Mouse (Mus musculus) lung, embryonic 14.5 days (tissue): ENCODE data around the gene Ryr2. TPM values are rescaled to one million over a fixed set of nuclear protein-coding genes. Genes with fewer than 3 reads are reported as not detected.

Experiments used
- ATAC-seq: fragments of 200-750 bp; cut with Nextera tagmentation; 2 replicates; pipeline ENCODE4 v1.8.0; 2017; ENCODE audit warnings: mild to moderate bottlenecking, moderate TSS enrichment, moderate library complexity; ENCODE audit not compliant: insufficient read depth
- DNase-seq: peaks from one replicate; pipeline ENCODE4 v3.0.0-alpha.2; 2015
- H3K27ac ChIP-seq: fragments of 300-500 bp; sonication (generic); 2 replicates; pipeline ENCODE4 v1.5.1; 2014; ENCODE audit warnings: low read depth, mild to moderate bottlenecking, moderate library complexity
- H3K27me3 ChIP-seq: fragments of 300-500 bp; sonication (generic); 2 replicates; pipeline ENCODE4 v1.6.1; 2014; ENCODE audit warnings: low read length, control low read depth; ENCODE audit not compliant: insufficient read depth
- H3K36me3 ChIP-seq: fragments of 300-500 bp; sonication (generic); 2 replicates; pipeline ENCODE4 v1.6.1; 2014; ENCODE audit warnings: control low read depth; ENCODE audit not compliant: insufficient read depth
- H3K4me1 ChIP-seq: fragments of 300-500 bp; sonication (generic); 2 replicates; pipeline ENCODE4 v1.6.1; 2014; ENCODE audit warnings: antibody characterized with exemption, control low read depth; ENCODE audit not compliant: insufficient read depth
- H3K4me2 ChIP-seq: fragments of 300-500 bp; sonication (generic); 2 replicates; pipeline ENCODE4 v1.6.1; 2014; ENCODE audit warnings: mild to moderate bottlenecking
- H3K4me3 ChIP-seq: fragments of 300-500 bp; sonication (generic); 2 replicates; pipeline ENCODE4 v1.5.1; 2014; ENCODE audit warnings: low read depth, low read length
- H3K9ac ChIP-seq: fragments of 300-500 bp; sonication (generic); 2 replicates; pipeline ENCODE4 v1.6.1; 2014
- H3K9me3 ChIP-seq: fragments of 300-500 bp; sonication (generic); 2 replicates; pipeline ENCODE4 v1.6.1; 2016; ENCODE audit warnings: low read depth, low read length, control low read depth
- CTCF ChIP-seq: IDR thresholded peaks from 2 replicates; pipeline ENCODE4 v1.5.1; 2016; ENCODE audit warnings: antibody characterized with exemption, low read depth
- WGBS: fragments of 180-500 bp; shearing (Covaris S2); extraction: QIAGEN DNeasy Blood & Tissue Kit; methylation state at CpG from one replicate; pipeline ENCODE4 v1.1.7; 2014; 5-methylcytosine and 5-hydroxymethylcytosine counted together
- polyA plus RNA-seq: library from polyadenylated mRNA; unstranded; fragments of >200 nt; fragmentation: Nextera tagmentation; extraction: Ambion mirVana; gene quantifications from 2 replicates; pipeline ENCODE4 v1.2.1, GENCODE M21; 2014

Ryr2 gene
- polyA plus RNA-seq, 1 experiment from 2014 or later = 2.3 TPM

GRCm38 (mm10) chr13:12132160-12132710 lies 25.5 kb upstream of the Ryr2 start:
- H3K27ac ChIP-seq = no peak overlapping the region
- no peak overlapping the region for H3K4me2 ChIP-seq
- ATAC-seq (peak; percentile 18; the same call in 1 of the 2 replicates), DNase-seq (no peak)
- no peak overlapping the region for H3K4me3 ChIP-seq
- H3K27me3 ChIP-seq = no peaks in the 10 kb centered on the region
- 37% methylated on average over 3 of the region's 3 CpGs for WGBS
- no peak for TF ChIP-seq CTCF
- no peaks in the 10 kb centered on the region for H3K4me1 ChIP-seq
- no peaks in the 10 kb centered on the region for H3K9me3 ChIP-seq
- H3K36me3 ChIP-seq = no peaks in the 10 kb centered on the region
- H3K9ac ChIP-seq = no peak overlapping the region

DNA sequence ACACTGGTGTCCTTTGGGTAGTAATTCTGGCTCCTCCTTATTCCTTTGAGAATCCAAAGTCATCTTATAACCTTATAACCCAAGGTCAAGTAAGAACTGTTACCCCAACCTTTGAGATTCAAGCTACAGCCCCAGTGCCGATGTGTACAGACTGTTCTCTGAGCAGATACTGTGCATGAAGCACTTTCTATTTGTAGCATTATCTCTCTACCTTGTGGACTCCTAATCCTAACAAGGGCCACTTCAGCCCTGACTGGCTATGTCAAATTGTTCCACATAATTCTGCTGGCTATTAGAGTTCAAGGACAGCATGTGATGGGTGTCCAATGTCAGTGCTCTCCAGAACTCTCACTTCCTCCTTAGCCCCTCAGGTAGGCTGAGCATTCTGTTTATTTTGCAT lies 22.4 kb upstream of the Ryr2 start:
- DNase-seq (no peak), ATAC-seq (no peak)
- Histone ChIP-seq H3K36me3 (no peaks in the 10 kb centered on the region), H3K4me1 (no peaks in the 10 kb centered on the region), H3K4me2 (no peak overlapping the region), H3K9me3 (no peaks in the 10 kb centered on the region), H3K4me3 (no peak overlapping the region), H3K27ac (no peak overlapping the region), H3K27me3 (no peaks in the 10 kb centered on the region), H3K9ac (no peak overlapping the region)
- TF ChIP-seq CTCF = no peak
- 66% methylated on average over 1 of the region's 1 CpGs for WGBS

GRCm38 (mm10) chr13:12126099-12126498 lies 19.4 kb upstream of the Ryr2 start:
- no peak for DNase-seq
- H3K4me2 ChIP-seq = no peak overlapping the region
- H3K4me3 ChIP-seq = no peak overlapping the region
- no peaks in the 10 kb centered on the region for H3K4me1 ChIP-seq
- no peaks in the 10 kb centered on the region for H3K36me3 ChIP-seq
- no peak overlapping the region for H3K27ac ChIP-seq
- no peak overlapping the region for H3K9ac ChIP-seq
- TF ChIP-seq CTCF = no peak
- no peaks in the 10 kb centered on the region for H3K9me3 ChIP-seq
- no peaks in the 10 kb centered on the region for H3K27me3 ChIP-seq
- no peak for ATAC-seq

GRCm38 (mm10) chr13:12124940-12125540 lies 18.3 kb upstream of the Ryr2 start:
- no peaks in the 10 kb centered on the region for H3K27me3 ChIP-seq
- H3K4me3 ChIP-seq = no peak overlapping the region
- no peak overlapping the region for H3K4me2 ChIP-seq
- H3K9me3 ChIP-seq = no peaks in the 10 kb centered on the region
- no peak overlapping the region for H3K27ac ChIP-seq
- no peak for TF ChIP-seq CTCF
- no peaks in the 10 kb centered on the region for H3K4me1 ChIP-seq
- WGBS = 30% methylated on average over 7 of the region's 7 CpGs
- ATAC-seq (peak; percentile 65), DNase-seq (peak; percentile 54)
- no peak overlapping the region for H3K9ac ChIP-seq
- no peaks in the 10 kb centered on the region for H3K36me3 ChIP-seq

GRCm38 (mm10) chr13:12115551-12115950 lies 8.8 kb upstream of the Ryr2 start:
- 81% methylated on average over 8 of the region's 8 CpGs for WGBS
- H3K4me2 ChIP-seq = no peak overlapping the region
- ATAC-seq (no peak), DNase-seq (no peak)
- no peak overlapping the region for H3K27ac ChIP-seq
- no peaks in the 10 kb centered on the region for H3K36me3 ChIP-seq
- no peak overlapping the region for H3K9ac ChIP-seq
- H3K9me3 ChIP-seq = no peaks in the 10 kb centered on the region
- no peak for TF ChIP-seq CTCF
- no peaks in the 10 kb centered on the region for H3K4me1 ChIP-seq
- no peaks in the 10 kb centered on the region for H3K27me3 ChIP-seq
- no peak overlapping the region for H3K4me3 ChIP-seq

DNA sequence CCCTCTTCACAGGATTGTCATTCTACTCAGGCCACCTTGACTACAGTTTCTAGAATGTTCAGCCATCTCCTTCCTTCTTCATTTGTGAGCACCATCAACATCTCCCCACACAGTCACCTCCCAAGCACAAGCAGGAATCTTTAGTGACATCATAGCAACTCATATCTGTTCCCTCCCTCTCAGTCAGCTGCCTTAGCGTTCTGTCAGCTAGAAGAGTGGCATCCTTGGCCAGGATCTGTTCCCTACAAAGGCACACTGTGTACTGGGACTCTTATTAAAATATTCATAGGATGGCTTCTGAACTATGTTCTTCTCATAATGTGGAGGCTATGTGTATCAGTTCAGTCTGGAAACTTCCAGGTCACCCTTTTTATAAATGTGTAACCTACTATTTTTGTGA lies 8.1 kb upstream of the Ryr2 start:
- DNase-seq (no peak), ATAC-seq (no peak)
- Histone ChIP-seq H3K36me3 (no peaks in the 10 kb centered on the region), H3K4me2 (no peak overlapping the region), H3K9ac (no peak overlapping the region), H3K27me3 (no peaks in the 10 kb centered on the region), H3K4me1 (no peaks in the 10 kb centered on the region), H3K4me3 (no peak overlapping the region), H3K9me3 (no peaks in the 10 kb centered on the region), H3K27ac (no peak overlapping the region)
- 66% methylated on average over 1 of the region's 1 CpGs for WGBS
- TF ChIP-seq CTCF = no peak

- Histone ChIP-seq H3K9me3 (no peaks in the 10 kb centered on the region), H3K27me3 (peaks cover 31% of the 10 kb centered on the region), H3K36me3 (no peaks in the 10 kb centered on the region), H3K4me3 (no peak overlapping the region), H3K4me1 (no peaks in the 10 kb centered on the region), H3K27ac (no peak overlapping the region), H3K9ac (no peak overlapping the region), H3K4me2 (no peak overlapping the region)
- no peak for TF ChIP-seq CTCF
- ATAC-seq (no peak), DNase-seq (no peak)
- WGBS = 73% methylated on average over 1 of the region's 1 CpGs
Measured at GRCm38 (mm10) chr13:12108955-12109354, 2.2 kb upstream of the Ryr2 start.
